Mouse (Mus musculus) cortical plate, adult 2 months (tissue): ENCODE results near the gene Pde8b. TPM values are rescaled to one million over a fixed set of nuclear protein-coding genes. Genes with fewer than 3 reads are reported as not detected.
A peak's percentile ranks its signal among the peaks of the same experiment; 100 is the strongest.

Experiments used
- H3K27ac ChIP-seq: fragments of 200-500 bp; 2 replicates; pipeline ENCODE4 v1.5.1; 2012; ENCODE audit warnings: low read length, control low read depth, inconsistent platforms; ENCODE audit not compliant: insufficient read depth
- H3K4me1 ChIP-seq: fragments of 200-500 bp; 2 replicates; pipeline ENCODE4 v1.6.1; 2011; ENCODE audit warnings: low read length; ENCODE audit not compliant: control insufficient read depth, insufficient read depth
- H3K4me3 ChIP-seq: fragments of 200-500 bp; 2 replicates; pipeline ENCODE4 v1.5.1; 2011; ENCODE audit warnings: mild to moderate bottlenecking, low read length, control low read depth; ENCODE audit not compliant: insufficient read depth
- CTCF ChIP-seq: fragments of 200-500 bp; IDR thresholded peaks from 2 replicates; pipeline ENCODE4 v1.5.1; 2011; ENCODE audit warnings: mild to moderate bottlenecking, control low read depth, low read length; ENCODE audit not compliant: insufficient read depth; ENCODE audit errors: extremely low read depth
- POLR2A ChIP-seq: fragments of 200-500 bp; IDR thresholded peaks from 2 replicates; pipeline ENCODE4 v1.6.1; 2011; ENCODE audit warnings: mild to moderate bottlenecking, low read length, control low read depth; ENCODE audit not compliant: insufficient read depth; ENCODE audit errors: extremely low read depth
- polyA plus RNA-seq: library from polyadenylated mRNA; depleted of rRNA; stranded (reverse); fragments of >200 nt; gene quantifications from 2 replicates; pipeline ENCODE4 v1.2.3, GENCODE M21; 2012

Gene Pde8b
- polyA plus RNA-seq, 1 experiment: 88.4 TPM

DNA sequence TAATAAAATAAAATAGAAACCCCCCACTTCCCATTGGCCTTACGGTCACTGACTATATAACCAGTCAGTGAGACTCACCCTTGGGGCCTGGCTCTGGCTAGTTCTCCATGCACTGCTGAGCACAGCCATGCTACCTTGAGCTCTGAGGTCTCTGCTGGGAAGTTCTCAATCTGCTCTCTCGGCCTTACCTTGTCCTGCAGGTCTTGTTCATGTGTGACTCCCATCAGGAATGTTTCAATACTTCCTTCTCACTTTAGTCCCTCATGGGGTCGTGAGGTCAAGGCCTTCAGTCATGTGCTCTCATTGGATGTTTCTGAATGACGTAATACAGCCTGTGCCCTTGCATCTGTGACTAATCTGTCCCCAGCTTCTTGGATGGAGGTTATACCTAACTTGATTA is 191.3 kb downstream of the Pde8b start:
- Histone ChIP-seq H3K4me3 (no peak overlapping the region), H3K27ac (no peak overlapping the region), H3K4me1 (no peaks in the 10 kb centered on the region)
- no peak for TF ChIP-seq CTCF
- no peak for TF ChIP-seq POLR2A

DNA sequence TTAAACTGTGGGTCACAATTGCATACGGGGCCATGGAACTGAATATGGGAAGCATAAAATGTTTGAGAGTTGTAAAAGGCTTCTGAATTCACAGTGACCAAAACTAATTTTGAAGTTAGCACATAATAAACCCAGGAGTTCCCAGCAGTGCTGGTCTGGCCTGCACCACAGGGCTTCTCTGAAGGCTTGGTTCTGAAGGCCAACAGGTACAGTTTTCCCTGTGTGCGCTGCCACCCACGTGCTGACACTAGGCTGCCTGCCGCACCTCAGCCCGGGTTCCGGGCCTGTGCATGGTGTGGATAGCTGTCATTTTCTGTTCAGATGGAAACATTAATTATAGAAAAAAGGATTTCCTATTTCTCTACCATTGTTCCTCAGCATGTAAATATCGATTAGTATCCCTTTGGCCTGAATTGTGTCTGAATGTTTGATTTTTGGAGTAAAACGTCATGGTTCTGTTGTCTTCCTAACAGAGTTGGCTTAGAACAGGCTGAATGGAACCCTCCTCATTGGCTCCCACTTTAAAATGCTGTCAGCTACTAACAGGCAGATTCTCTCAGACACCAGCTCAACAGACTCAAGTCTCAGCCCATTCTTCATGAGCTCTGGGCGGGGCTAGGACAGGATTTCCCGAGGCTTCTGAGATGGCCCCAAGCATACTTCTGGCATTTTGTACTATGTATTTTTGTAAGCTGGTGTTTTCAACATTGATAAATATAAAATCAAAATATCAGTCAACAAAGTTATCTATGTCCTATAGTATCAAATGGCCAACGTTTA is 193.4 kb downstream of the Pde8b start:
- Histone ChIP-seq H3K4me1 (no peaks in the 10 kb centered on the region), H3K4me3 (no peak overlapping the region), H3K27ac (no peak overlapping the region)
- TF ChIP-seq CTCF (no peak), POLR2A (no peak)

DNA sequence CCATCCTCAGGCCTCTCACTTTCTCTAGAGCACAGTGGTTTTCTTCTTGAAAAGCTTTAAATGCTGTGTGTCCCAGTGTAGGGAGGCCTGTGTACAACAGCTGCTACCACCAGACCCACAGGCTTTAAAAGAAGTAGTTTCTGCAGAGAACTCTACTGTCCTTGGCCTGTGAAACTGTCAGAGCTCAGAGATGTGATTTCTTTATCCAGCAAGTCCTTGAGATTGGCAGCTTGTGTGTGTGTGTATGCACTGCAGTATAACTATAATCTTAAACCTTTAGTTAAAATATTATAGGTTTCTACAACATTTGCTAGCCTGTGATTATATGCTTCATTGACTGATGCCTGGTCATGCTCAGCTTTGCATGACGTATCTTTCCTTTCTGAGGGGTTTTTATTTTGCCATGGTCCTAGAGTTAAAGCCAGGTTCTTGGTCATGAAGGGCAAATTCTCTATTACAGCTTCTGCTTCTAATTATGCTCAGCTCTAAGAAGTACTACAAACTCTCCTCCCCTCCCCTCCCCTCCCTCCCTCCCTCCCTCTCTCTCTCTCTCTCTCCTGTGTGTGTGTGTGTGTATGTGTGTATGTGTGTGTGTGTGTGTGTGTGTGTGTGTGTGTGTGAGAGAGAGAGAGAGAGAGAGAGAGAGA is 194.3 kb downstream of the Pde8b start:
- no peaks in the 10 kb centered on the region for H3K4me1 ChIP-seq
- no peak overlapping the region for H3K4me3 ChIP-seq
- H3K27ac ChIP-seq: no peak overlapping the region
- no peak for TF ChIP-seq CTCF
- no peak for TF ChIP-seq POLR2A

DNA sequence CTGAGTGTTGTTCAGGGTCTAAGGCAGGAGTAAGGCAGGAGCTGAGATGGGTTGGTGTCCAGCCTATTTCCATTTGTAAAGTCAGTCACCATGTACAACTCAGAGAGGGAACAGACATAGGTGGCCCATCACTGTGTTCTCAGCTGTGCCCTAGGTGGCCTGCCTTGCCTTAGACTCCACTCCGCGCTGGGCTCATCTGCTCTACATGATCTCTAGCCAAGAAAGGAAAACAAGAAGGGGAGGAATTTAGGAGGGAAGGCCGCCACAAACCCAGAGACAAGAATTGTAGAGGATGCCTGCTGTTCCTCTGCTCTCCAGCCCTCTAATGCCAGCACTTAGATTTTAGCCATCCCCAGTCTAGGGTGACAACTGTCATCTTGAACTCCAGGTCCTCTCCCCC is 197.7 kb downstream of the Pde8b start:
- H3K4me1 ChIP-seq: no peaks in the 10 kb centered on the region
- H3K27ac ChIP-seq: no peak overlapping the region
- no peak overlapping the region for H3K4me3 ChIP-seq
- TF ChIP-seq POLR2A (no peak), CTCF (no peak)

DNA sequence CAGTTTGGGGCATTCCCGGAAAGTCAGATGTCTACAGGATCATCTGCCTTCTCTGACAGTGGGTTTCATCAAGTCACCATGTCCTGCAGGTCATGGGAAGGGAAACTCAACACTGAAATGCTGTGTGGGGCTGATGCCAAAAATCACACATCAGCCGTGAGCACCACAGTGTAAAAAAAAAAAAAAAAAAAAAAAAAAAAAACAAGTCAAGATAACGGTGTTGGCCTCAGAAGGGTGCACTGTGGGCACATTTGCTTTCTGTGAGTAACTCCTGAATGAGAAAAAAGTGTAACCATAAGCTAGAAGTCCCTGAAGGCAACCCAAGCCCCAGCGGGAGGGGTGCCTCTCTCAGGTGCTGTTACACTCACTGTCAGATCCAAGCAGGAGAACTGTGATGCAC is 199.7 kb downstream of the Pde8b start:
- Histone ChIP-seq H3K27ac (no peak overlapping the region), H3K4me3 (no peak overlapping the region), H3K4me1 (no peaks in the 10 kb centered on the region)
- TF ChIP-seq CTCF: no peak
- no peak for TF ChIP-seq POLR2A

DNA sequence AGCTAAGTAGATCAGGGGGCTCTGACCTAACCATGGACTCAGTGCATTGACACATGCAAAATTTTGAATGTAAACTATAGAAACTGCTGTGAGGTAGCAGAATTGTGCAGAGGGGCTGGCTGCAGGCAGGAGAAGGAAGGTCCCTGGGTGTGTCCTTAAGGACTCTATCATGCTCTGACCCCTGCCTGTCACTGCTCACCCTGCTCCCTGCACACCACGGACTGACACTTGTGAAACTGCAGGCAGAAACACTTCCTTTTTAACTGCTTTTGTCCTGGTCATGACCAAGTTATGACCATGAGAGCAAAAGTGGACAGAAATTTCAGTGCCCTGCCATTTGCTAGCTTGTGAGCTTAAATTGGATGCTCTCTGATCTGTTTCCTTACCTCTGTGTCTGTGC is 206.0 kb downstream of the Pde8b start:
- no peak for TF ChIP-seq CTCF
- TF ChIP-seq POLR2A: no peak
- Histone ChIP-seq H3K4me3 (no peak overlapping the region), H3K27ac (no peak overlapping the region), H3K4me1 (peaks cover 4% of the 10 kb centered on the region; the same call in 1 of the 2 replicates)

DNA sequence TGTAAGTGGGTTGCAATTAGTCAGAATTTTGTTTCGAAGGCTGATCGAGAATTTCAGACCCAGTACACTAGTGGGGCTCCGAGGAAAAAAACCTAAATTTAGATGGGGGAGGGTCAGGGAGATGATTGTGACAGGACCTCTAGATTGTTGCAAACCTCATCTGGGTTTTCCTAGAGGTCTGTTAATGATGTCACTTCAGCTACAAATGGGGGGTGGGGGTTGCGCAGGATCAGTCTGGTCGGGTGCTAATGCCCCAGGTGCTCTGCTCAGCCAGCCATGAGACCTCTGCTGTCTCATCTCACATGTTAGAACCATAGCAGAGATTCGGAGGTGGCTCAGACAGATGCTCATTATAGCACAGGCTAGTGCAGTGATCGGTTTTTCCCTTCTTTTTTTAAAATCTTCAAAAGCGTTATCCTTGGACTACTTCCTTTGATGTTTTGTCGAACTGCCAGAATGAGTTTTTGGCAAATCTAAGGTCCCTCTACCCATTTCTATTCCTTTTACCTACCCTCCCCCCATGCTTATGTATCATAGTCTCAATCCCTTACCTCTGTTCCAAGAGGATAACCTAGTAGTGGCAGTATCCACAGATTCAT is 209.9 kb downstream of the Pde8b start:
- TF ChIP-seq POLR2A (no peak), CTCF (no peak)
- peaks cover 4% of the 10 kb centered on the region; the same call in 1 of the 2 replicates for H3K4me1 ChIP-seq
- H3K4me3 ChIP-seq: no peak overlapping the region
- peak overlapping the region; percentile 22; the same call in 1 of the 2 replicates for H3K27ac ChIP-seq

DNA sequence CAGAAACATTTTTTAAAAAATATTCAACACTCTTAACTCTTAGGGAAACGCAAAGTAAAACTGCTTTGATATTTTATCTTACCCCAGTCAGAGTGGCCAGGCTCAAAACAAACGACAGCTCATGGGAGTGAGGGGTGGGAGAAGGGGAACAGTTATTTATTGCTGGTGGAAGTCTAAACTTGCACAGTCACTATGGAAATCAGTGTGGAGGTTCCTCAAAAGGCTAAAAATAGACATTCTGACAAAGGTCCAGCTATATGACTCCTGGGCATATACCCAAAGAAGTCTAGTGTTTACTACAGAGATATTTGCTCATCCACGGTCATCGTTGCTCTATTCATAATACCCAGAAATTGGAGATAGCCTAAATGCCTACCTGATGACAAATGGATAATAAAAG is 211.9 kb downstream of the Pde8b start:
- Histone ChIP-seq H3K27ac (no peak overlapping the region), H3K4me3 (no peak overlapping the region), H3K4me1 (peaks cover 10% of the 10 kb centered on the region)
- TF ChIP-seq CTCF: no peak
- TF ChIP-seq POLR2A: no peak

DNA sequence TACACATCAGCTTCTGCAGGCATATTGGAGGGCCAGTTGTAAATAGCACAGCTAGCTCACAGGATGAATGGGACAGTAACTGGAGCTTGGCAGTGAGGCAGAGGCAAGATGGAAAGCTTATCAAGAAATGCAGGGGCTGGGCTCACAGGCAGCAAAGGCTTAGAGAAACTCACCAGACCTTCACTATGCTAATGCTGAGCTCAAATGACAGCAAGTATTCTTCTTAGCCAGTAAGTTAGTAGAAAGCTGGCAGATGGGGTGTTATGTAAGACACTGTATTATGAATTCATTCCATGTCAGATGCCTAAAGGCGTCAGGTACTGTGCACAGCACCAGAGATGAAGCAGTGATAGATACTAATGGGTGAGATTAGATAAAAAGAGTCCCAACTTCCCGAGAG is 215.4 kb downstream of the Pde8b start:
- TF ChIP-seq CTCF (no peak), POLR2A (0 out of 2 replicates have a peak, but pooled peaks have one; percentile 31)
- H3K27ac ChIP-seq: peak overlapping the region; percentile 31

DNA sequence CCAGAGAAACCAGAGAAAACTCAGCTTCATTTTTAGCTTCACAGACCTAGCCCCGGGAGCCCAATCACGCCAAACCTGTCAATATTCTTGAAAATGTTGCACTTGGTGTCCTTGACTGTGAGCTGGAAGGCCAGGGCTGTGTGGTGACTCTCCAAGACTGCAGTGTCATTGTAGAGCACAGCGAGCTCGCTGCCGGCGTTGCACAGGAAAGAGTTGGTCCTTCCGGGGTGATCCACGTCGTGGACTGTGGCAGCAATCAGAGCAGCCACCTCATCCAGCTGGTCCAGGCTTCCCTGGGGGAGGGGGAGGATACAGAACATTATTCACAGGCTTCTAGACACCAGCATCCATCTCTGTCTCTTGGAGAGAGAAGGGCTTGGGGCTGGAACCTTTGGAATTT is 216.0 kb downstream of the Pde8b start:
- H3K4me3 ChIP-seq: no peak overlapping the region
- peak overlapping the region; percentile 11; the same call in 1 of the 2 replicates for H3K27ac ChIP-seq
- peaks cover 9% of the 10 kb centered on the region for H3K4me1 ChIP-seq
- TF ChIP-seq CTCF: no peak
- no peak for TF ChIP-seq POLR2A

More for the DNA sequence above, 215.4 kb downstream of the Pde8b start:
- H3K4me3 ChIP-seq: no peak overlapping the region
- peaks cover 9% of the 10 kb centered on the region for H3K4me1 ChIP-seq
